Mouse (Mus musculus): ENCODE measurements at regions not wholly inside any gene's neighbourhood (a gene's known extent, or its start where the extent isn't known, plus 50 kb on each side); places are given as distances from the start of the nearest gene placed in this dataset.

DNA sequence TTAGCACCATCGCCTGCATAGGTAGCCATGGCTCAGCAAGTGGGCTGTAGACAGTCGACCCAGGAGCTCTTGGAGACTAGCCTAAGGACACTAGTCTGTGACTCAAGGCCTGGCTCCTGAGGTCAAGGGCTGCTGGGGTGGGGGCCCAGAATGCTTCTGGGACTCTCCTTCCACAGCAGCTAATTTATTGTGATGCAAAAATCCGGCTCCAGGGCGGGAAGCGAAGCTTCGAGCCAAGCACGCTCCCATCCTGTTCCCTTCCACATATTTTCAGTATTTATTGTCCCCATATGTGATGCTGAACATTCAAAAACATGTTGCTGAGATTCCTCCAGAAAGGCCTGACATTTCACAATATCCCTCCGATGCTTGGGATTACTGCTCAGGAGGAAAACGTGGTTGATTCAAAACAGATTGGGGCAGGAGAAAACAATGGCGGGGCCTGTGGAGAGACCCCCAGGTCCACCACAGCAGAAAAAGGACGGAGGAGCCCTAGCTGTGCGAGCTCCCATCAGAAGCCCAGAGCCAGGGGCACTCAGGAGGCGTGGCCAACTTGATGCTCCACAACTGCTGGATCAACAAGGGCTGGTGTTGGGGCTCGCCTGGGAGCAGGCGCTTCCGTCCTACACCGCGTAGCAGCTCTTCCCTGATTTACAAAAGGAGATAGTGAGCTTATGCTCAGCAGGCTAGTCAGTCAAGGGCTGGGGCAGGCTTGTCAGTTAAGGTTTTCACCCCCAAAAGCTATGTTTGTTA lies 73.4 kb downstream of the Inhbb start:
- TF ChIP-seq CTCF (IDR thresholded peaks at IDR 0.05; ENCODE audit: low read depth): no peak
- TF ChIP-seq EP300 (IDR thresholded peaks at IDR 0.05; ENCODE audit: low read depth): no peak

Measured in liver, postnatal 0 days (tissue).